Mouse (Mus musculus): ENCODE measurements at regions not wholly inside any gene's neighbourhood (a gene's known extent, or its start where the extent isn't known, plus 50 kb on each side); places are given as distances from the start of the nearest gene placed in this dataset.

GRCm38 (mm10) chr3:39736639-39737038 is 794.4 kb upstream of the Intu start:
- no peak overlapping the region for H3K4me2 ChIP-seq (replicated peaks; ENCODE audit: low read depth)
- no peak overlapping the region for H3K4me3 ChIP-seq (ENCODE audit: low read depth, low read length)
- H3K27me3 ChIP-seq (ENCODE audit: control insufficient read depth, insufficient read depth, low read length) = no peaks in the 10 kb centered on the region
- ATAC-seq (ENCODE audit: low FRiP score, low TSS enrichment) (no peak), DNase-seq (ENCODE audit: low spot score) (no peak)
- 54% methylated on average over 1 of the region's 1 CpGs for WGBS
- no peaks in the 10 kb centered on the region for H3K9me3 ChIP-seq (ENCODE audit: control insufficient read depth, low read length)
- no peak overlapping the region for H3K27ac ChIP-seq (replicated peaks)
- H3K4me1 ChIP-seq (replicated peaks; ENCODE audit: control insufficient read depth, insufficient read depth) = no peaks in the 10 kb centered on the region
- no peaks in the 10 kb centered on the region for H3K36me3 ChIP-seq (ENCODE audit: control insufficient read depth, insufficient read depth, low read length)
- TF ChIP-seq CTCF (IDR thresholded peaks at IDR 0.05; ENCODE audit: low read depth) (no peak), EP300 (optimal IDR thresholded peaks at IDR 0.05) (no peak)
- no peak overlapping the region for H3K9ac ChIP-seq (ENCODE audit: low read length)

- TF ChIP-seq EP300 (optimal IDR thresholded peaks at IDR 0.05) (no peak), CTCF (IDR thresholded peaks at IDR 0.05; ENCODE audit: low read depth) (no peak)
- Histone ChIP-seq H3K4me3 (ENCODE audit: low read depth, low read length) (no peak overlapping the region), H3K27ac (replicated peaks) (no peak overlapping the region), H3K4me1 (replicated peaks; ENCODE audit: control insufficient read depth, insufficient read depth) (no peaks in the 10 kb centered on the region), H3K36me3 (ENCODE audit: control insufficient read depth, insufficient read depth, low read length) (no peaks in the 10 kb centered on the region), H3K27me3 (ENCODE audit: control insufficient read depth, insufficient read depth, low read length) (no peaks in the 10 kb centered on the region), H3K9me3 (ENCODE audit: control insufficient read depth, low read length) (no peaks in the 10 kb centered on the region), H3K4me2 (replicated peaks; ENCODE audit: low read depth) (no peak overlapping the region), H3K9ac (ENCODE audit: low read length) (no peak overlapping the region)
- DNase-seq (ENCODE audit: low spot score) (no peak), ATAC-seq (ENCODE audit: low FRiP score, low TSS enrichment) (no peak)
- 91% methylated on average over 2 of the region's 2 CpGs for WGBS
Observed at GRCm38 (mm10) chr3:39745947-39746346, 785.1 kb upstream of the Intu start.

- Histone ChIP-seq H3K27me3 (ENCODE audit: control insufficient read depth, insufficient read depth, low read length) (no peaks in the 10 kb centered on the region), H3K4me1 (replicated peaks; ENCODE audit: control insufficient read depth, insufficient read depth) (no peaks in the 10 kb centered on the region), H3K4me3 (ENCODE audit: low read depth, low read length) (no peak overlapping the region), H3K9ac (ENCODE audit: low read length) (no peak overlapping the region), H3K36me3 (ENCODE audit: control insufficient read depth, insufficient read depth, low read length) (no peaks in the 10 kb centered on the region), H3K9me3 (ENCODE audit: control insufficient read depth, low read length) (no peaks in the 10 kb centered on the region), H3K4me2 (replicated peaks; ENCODE audit: low read depth) (no peak overlapping the region), H3K27ac (replicated peaks) (no peak overlapping the region)
- 38% methylated on average over 6 of the region's 6 CpGs for WGBS
- no peak for DNase-seq (ENCODE audit: low spot score)
- TF ChIP-seq CTCF (IDR thresholded peaks at IDR 0.05; ENCODE audit: low read depth) (peak; percentile 29), EP300 (optimal IDR thresholded peaks at IDR 0.05) (no peak)
- ATAC-seq (ENCODE audit: low FRiP score, low TSS enrichment) = no peak
Observed at GRCm38 (mm10) chr3:39768981-39769568, 762.0 kb upstream of the Intu start.

GRCm38 (mm10) chr3:39776278-39777039 is 754.6 kb upstream of the Intu start:
- Histone ChIP-seq H3K27me3 (ENCODE audit: control insufficient read depth, insufficient read depth, low read length) (no peaks in the 10 kb centered on the region), H3K9ac (ENCODE audit: low read length) (no peak overlapping the region), H3K9me3 (ENCODE audit: control insufficient read depth, low read length) (no peaks in the 10 kb centered on the region), H3K4me1 (replicated peaks; ENCODE audit: control insufficient read depth, insufficient read depth) (no peaks in the 10 kb centered on the region), H3K27ac (replicated peaks) (no peak overlapping the region), H3K36me3 (ENCODE audit: control insufficient read depth, insufficient read depth, low read length) (no peaks in the 10 kb centered on the region), H3K4me3 (ENCODE audit: low read depth, low read length) (no peak overlapping the region), H3K4me2 (replicated peaks; ENCODE audit: low read depth) (no peak overlapping the region)
- no peak for DNase-seq (ENCODE audit: low spot score)
- no peak for TF ChIP-seq EP300 (optimal IDR thresholded peaks at IDR 0.05)
- no peak for TF ChIP-seq CTCF (IDR thresholded peaks at IDR 0.05; ENCODE audit: low read depth)
- 83% methylated on average over 7 of the region's 7 CpGs for WGBS
- no peak for ATAC-seq (ENCODE audit: low FRiP score, low TSS enrichment)

- Histone ChIP-seq H3K9me3 (ENCODE audit: control insufficient read depth, low read length) (no peaks in the 10 kb centered on the region), H3K4me1 (replicated peaks; ENCODE audit: control insufficient read depth, insufficient read depth) (no peaks in the 10 kb centered on the region), H3K27me3 (ENCODE audit: control insufficient read depth, insufficient read depth, low read length) (no peaks in the 10 kb centered on the region), H3K4me2 (replicated peaks; ENCODE audit: low read depth) (no peak overlapping the region), H3K4me3 (ENCODE audit: low read depth, low read length) (no peak overlapping the region), H3K9ac (ENCODE audit: low read length) (no peak overlapping the region), H3K36me3 (ENCODE audit: control insufficient read depth, insufficient read depth, low read length) (no peaks in the 10 kb centered on the region), H3K27ac (replicated peaks) (no peak overlapping the region)
- 46% methylated on average over 6 of the region's 6 CpGs for WGBS
- ATAC-seq (ENCODE audit: low FRiP score, low TSS enrichment) (no peak), DNase-seq (ENCODE audit: low spot score) (no peak)
- TF ChIP-seq EP300 (optimal IDR thresholded peaks at IDR 0.05) = no peak
- no peak for TF ChIP-seq CTCF (IDR thresholded peaks at IDR 0.05; ENCODE audit: low read depth)
Observed at GRCm38 (mm10) chr3:39779690-39780218, 751.3 kb upstream of the Intu start.

GRCm38 (mm10) chr3:39780270-39780669 is 750.8 kb upstream of the Intu start:
- TF ChIP-seq CTCF (IDR thresholded peaks at IDR 0.05; ENCODE audit: low read depth) = no peak
- WGBS = 63% methylated on average over 5 of the region's 5 CpGs
- H3K4me2 ChIP-seq (replicated peaks; ENCODE audit: low read depth) = no peak overlapping the region

More at GRCm38 (mm10) chr3:39780270-39780669, 750.8 kb upstream of the Intu start:
- no peak overlapping the region for H3K4me3 ChIP-seq (ENCODE audit: low read depth, low read length)
- no peaks in the 10 kb centered on the region for H3K4me1 ChIP-seq (replicated peaks; ENCODE audit: control insufficient read depth, insufficient read depth)
- no peaks in the 10 kb centered on the region for H3K27me3 ChIP-seq (ENCODE audit: control insufficient read depth, insufficient read depth, low read length)
- H3K27ac ChIP-seq (replicated peaks) = no peak overlapping the region
- no peaks in the 10 kb centered on the region for H3K9me3 ChIP-seq (ENCODE audit: control insufficient read depth, low read length)
- no peak overlapping the region for H3K9ac ChIP-seq (ENCODE audit: low read length)
- H3K36me3 ChIP-seq (ENCODE audit: control insufficient read depth, insufficient read depth, low read length) = no peaks in the 10 kb centered on the region
- ATAC-seq (ENCODE audit: low FRiP score, low TSS enrichment) = no peak
- DNase-seq (ENCODE audit: low spot score) = no peak

All from stomach, postnatal 0 days (tissue).